Mouse (Mus musculus) hematopoietic stem cell, adult 5-6 weeks (primary cell): ENCODE results near the gene Mcpt4. TPM values are rescaled to one million over a fixed set of nuclear protein-coding genes. Genes with fewer than 3 reads are reported as not detected.
A peak's percentile ranks its signal among the peaks of the same experiment; 100 is the strongest.
"Not testable (repeated sequence)": the region's sequence is repeated elsewhere in the genome, so short reads cannot be mapped to it uniquely, and the experiment has no call there.

Source experiments
- ATAC-seq, 2 experiments: fragments of 125-278 bp in 1 of 2; replicated peaks in 1 of 2; 2 replicates each; pipeline ENCODE4 v1.8.0; 2016 to 2017; ENCODE audit warnings: inconsistent platforms in 2 of 2, mild to moderate bottlenecking in 2 of 2, moderate number of reproducible peaks in 2 of 2, low read depth in 1 of 2, moderate TSS enrichment in 1 of 2; ENCODE audit not compliant: low FRiP score in 2 of 2, poor library complexity in 2 of 2, severe bottlenecking in 2 of 2, insufficient read depth in 1 of 2, low TSS enrichment in 1 of 2
- total RNA-seq: library from RNA; stranded (forward); fragments of 172-1452, 232-1000 nt; gene quantifications from 2 replicates; pipeline ENCODE4 v1.2.3, GENCODE M21; 2017

Gene Mcpt4
- total RNA-seq = not detected in 2 replicates

- not testable (repeated sequence) for ATAC-seq
These were observed at the start of gene Mcpt4 for GRCm38 (mm10) chr14:56062213-56062612. Gene Mcpt4 (minus strand): TSS chr14:56062313.

GRCm38 (mm10) chr14:56105447-56106180 is 43.5 kb upstream of the Mcpt4 start:
- ATAC-seq = peak in 1 of 2 experiments; percentile 29; a peak in 1 of 4 replicates

GRCm38 (mm10) chr14:56105016-56105415 is 42.9 kb upstream of the Mcpt4 start:
- ATAC-seq = peak in 1 of 2 experiments; percentile 35; a peak in 1 of 4 replicates

DNA sequence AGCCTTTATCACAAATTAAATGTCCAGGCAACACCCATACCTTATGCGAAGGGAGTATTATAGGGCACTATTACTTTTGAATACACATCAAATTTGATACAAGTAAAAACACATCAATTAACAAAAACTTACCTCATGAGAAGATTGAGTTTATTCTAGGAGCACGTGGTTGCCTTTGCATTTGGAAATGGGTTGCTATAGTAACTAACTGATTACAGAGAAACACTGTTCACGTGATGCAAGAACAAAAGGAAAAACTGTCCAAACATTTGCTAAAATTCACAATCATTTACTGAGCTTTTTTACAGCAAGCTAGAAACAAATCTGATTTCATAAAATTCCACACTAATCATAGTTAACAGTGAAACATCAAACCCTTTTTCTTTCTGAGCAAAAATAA is 41.3 kb upstream of the Mcpt4 start:
- no peak for ATAC-seq

DNA sequence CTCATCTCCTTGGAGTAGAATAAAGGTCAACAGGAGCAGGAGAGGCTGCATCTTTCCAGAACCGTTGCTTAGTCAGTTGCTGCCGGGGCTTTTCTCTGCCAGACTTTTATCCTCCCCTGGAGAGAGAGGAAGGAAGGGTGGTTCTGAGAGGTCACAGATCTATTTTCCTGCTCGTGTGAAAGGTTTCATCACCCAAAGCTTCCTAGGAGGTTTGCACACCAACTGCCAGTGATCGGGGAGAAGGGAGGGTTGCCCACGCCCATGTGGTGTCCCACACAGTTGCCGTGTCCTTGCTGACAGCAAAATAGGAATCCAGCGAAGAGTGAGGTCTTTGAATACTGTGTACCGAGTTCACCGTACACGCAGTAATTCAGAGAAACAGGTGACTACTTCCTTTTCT is 40.3 kb upstream of the Mcpt4 start, which contains the start of gene Ctsg:
Ctsg (minus strand) TSS at position 189 of the 400 bp plus-strand sequence.
- ATAC-seq = peak; percentile 34 to 37; a peak in 1 of 4 replicates

- ATAC-seq = peak; percentile 45 to 56; a peak in 2 of 4 replicates
These were observed 36.8 kb upstream of the Mcpt4 start for GRCm38 (mm10) chr14:56098940-56099339.

- ATAC-seq = no peak
These were observed 35.5 kb upstream of the Mcpt4 start for GRCm38 (mm10) chr14:56097597-56097996.

GRCm38 (mm10) chr14:56093353-56093752 is 31.2 kb upstream of the Mcpt4 start:
- ATAC-seq = no peak

DNA sequence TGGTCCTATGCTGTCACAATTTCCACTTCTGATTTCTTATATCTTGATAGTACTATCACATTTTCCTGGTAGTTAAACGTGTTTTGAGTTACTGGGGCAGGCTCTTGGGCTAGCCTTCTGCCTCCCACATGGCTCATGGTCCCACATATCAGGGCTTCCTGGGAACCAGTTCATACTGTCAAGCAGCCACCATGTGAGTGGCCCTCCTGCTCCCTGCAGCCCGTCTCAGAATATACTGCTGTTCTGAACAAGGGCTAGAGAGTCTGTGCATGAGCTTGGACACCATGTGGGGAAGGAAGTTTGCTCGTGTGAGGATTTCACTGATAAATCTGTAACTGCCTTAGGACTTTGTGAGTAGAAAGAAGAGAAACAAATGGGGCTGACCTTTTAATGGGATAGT is 24.6 kb upstream of the Mcpt4 start:
- no peak for ATAC-seq

DNA sequence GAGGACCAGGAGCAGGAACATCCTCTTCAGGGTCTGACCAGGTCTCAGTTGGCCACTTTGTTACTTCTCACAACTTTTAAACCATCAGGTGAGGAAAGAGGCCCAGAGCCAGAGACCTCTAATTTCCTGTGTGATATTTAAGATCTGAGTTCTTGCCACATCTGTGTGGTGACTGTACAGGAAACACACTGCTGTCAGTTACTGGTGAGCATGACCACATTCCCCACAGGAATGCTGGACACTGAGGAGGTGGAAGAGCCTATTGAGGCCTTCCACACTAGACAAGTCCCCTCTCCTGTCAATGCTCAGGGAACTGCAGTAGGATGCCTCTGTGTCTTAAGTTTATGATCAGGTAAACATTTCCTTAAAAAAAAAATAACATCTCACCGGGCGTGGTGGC is 23.1 kb upstream of the Mcpt4 start, which contains the start of gene Mcpt8:
Mcpt8 (minus strand) TSS at position 107 of the 400 bp plus-strand sequence.
- 0 out of 4 replicates have a peak, but pooled peaks have one; percentile 17 to 32 for ATAC-seq

GRCm38 (mm10) chr14:56082016-56082415 is 19.9 kb upstream of the Mcpt4 start:
- no peak; a peak in 1 of 4 replicates for ATAC-seq

DNA sequence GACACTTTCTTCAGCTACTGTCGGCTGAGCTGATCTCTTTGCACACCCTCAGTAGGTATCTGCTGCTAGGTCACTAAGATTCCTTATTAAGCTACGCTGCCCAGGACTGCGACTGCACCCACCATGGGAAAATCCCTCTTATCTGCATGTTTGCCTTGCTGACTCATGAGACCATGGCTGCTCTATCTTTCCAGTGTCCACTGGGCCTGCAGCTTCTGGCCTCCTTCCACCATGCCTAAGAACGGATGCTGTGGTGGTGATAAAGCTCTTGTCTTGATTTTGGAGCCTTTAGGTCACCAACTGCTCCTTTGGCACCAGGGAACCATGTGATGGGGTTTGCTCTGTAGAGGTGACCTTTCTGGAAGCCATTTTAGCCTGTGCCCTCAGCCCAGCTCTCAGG is 4.4 kb downstream of the Mcpt4 start:
- ATAC-seq = no peak

DNA sequence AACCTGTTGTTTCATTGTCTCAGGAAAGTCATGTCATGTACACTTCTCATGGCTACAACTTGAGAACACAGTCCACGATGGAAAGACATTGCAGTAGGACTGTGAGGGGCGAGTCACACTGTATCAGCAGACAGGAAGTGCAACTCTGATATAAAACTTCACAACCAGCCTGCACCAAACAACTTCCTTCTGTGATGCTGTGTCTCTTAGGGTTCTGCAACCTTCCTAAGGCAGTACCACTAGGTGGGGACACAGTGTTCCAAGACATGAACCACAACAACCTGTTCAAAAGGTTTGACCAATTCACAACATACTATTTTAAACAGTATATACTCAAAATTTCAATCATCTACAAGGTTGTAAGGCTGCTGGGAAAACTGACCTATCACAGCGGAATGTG is 6.7 kb downstream of the Mcpt4 start:
- no peak for ATAC-seq

DNA sequence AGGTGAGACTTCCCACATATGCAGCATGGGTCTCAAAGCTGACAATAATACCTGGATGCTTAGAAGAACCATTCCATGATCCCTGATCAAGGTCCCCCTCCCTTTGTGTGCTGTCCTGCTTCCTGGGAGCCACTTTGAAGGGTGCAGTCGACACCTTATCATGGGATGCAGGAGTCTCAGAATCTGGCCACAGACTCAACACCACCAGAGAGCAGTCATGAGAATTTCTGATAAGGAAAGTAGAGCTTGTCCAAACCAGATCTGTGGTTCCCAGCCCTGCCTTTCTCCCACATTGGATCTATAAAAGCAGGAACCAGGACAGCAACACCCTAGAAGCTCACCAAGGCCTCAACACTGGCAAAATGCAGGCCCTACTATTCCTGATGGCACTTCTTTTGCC is 20.3 kb downstream of the Mcpt4 start, which contains the start of gene Mcpt2:
Mcpt2 (plus strand) TSS at position 250 of the 400 bp plus-strand sequence.
- not testable (repeated sequence) for ATAC-seq

DNA sequence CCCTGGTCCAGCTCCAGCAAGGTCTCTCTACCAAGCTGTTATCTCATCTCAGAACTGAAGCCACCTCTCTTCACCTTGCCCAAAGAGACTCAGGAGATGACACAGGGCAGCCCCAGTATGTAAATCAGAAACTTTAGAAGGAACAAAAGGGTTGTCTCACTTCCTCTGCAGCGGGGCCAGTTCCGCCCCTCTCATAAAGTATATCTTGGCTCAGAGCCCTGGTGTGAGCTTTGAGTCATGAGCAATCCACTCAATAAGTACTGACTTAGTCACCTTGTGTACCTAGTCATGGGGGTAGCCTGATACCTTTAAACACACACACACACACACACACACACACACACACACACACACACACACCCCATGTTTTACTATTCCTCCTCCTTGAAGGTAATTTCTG is 27.7 kb downstream of the Mcpt4 start:
- ATAC-seq = 0 out of 4 replicates have a peak, but pooled peaks of 1 of the 2 experiments have one; percentile 25

- ATAC-seq = not testable (repeated sequence)
These were observed 31.7 kb downstream of the Mcpt4 start, which contains the start of gene Mcpt9 for GRCm38 (mm10) chr14:56030395-56030794. Gene Mcpt9 (minus strand): TSS chr14:56030495.

DNA sequence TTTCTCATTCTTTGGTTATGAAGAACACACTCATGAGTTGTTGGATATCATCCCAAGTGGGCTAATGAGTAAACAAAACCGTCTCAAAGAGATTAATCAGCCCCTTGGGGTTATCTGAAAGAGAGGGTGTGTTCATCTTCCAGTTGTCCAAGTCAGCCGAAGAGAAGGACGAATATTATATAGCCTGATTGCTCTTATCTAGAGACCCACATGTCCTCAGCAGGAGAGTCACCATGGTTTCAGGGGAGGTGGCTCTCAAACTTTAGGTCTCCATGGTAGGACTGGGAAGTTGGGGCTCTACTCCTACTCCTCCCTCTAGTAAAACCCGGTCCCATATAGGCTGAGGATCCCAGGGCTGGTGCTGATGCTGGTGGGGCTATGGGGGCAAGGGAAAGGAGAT is 40.8 kb downstream of the Mcpt4 start:
- peak in 1 of 2 experiments; percentile 36; a peak in 1 of 4 replicates for ATAC-seq

DNA sequence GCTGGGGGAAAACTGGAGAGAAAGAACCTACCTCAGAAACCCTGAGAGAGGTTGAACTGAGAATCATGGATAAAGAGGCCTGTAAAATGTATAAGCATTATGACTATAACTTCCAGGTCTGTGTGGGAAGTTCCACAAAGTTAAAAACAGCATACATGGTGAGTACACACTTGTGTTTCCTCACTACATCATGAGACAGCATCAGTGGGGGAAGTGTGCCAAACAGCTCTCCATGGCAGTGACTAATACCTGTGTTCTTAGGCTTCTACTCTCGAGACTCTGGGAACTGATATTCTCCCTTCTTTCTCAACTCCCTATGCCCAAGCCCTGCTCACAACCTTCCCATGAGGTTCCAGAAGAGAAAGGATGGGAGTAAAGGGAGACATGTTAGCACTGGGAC is 42.7 kb downstream of the Mcpt4 start:
- no peak for ATAC-seq
